Mouse (Mus musculus) neural tube, embryonic 11.5 days (tissue): Measurements from ENCODE around the gene Apoa2. TPM values are rescaled to one million over a fixed set of nuclear protein-coding genes. Genes with fewer than 3 reads are reported as not detected.

ENCODE experiments used
- ATAC-seq: fragments of 200-750 bp; cut with Nextera tagmentation; 2 replicates; pipeline ENCODE4 v1.8.0; 2017; ENCODE audit warnings: moderate number of reproducible peaks, mild to moderate bottlenecking, moderate TSS enrichment, moderate library complexity; ENCODE audit not compliant: insufficient read depth, low FRiP score, low TSS enrichment
- DNase-seq: peaks from one replicate; pipeline ENCODE4 v3.0.0-alpha.2; 2015; ENCODE audit warnings: low spot score
- H3K27ac ChIP-seq: fragments of 300-500 bp; sonication (generic); 2 replicates; pipeline ENCODE4 v1.5.1; 2014; ENCODE audit warnings: low read depth, mild to moderate bottlenecking, low read length
- H3K27me3 ChIP-seq: fragments of 300-500 bp; sonication (generic); 2 replicates; pipeline ENCODE4 v1.6.1; 2014; ENCODE audit warnings: mild to moderate bottlenecking, low read length, mixed read lengths; ENCODE audit not compliant: control insufficient read depth, insufficient read depth
- H3K36me3 ChIP-seq: fragments of 300-500 bp; sonication (generic); 2 replicates; pipeline ENCODE4 v1.6.1; 2014; ENCODE audit warnings: mild to moderate bottlenecking, low read length, moderate library complexity, mixed read lengths; ENCODE audit not compliant: control insufficient read depth, insufficient read depth
- H3K4me1 ChIP-seq: fragments of 300-500 bp; sonication (generic); 2 replicates; pipeline ENCODE4 v1.6.1; 2014; ENCODE audit warnings: low read length, mixed read lengths; ENCODE audit not compliant: control insufficient read depth, insufficient read depth
- H3K4me2 ChIP-seq: fragments of 300-500 bp; sonication (generic); 2 replicates; pipeline ENCODE4 v1.6.1; 2014; ENCODE audit warnings: low read depth, mild to moderate bottlenecking, moderate library complexity
- H3K4me3 ChIP-seq: fragments of 300-500 bp; sonication (generic); 2 replicates; pipeline ENCODE4 v1.5.1; 2014; ENCODE audit warnings: low read depth, low read length
- H3K9ac ChIP-seq: fragments of 300-500 bp; sonication (generic); 2 replicates; pipeline ENCODE4 v1.6.1; 2014; ENCODE audit warnings: mild to moderate bottlenecking, low read length
- H3K9me3 ChIP-seq: fragments of 300-500 bp; sonication (generic); 2 replicates; pipeline ENCODE4 v1.6.1; 2016; ENCODE audit warnings: low read length; ENCODE audit not compliant: control insufficient read depth
- WGBS: fragments of 180-500 bp; shearing (Covaris S2); extraction: QIAGEN DNeasy Blood & Tissue Kit; methylation state at CpG from one replicate; pipeline ENCODE4 v1.1.7; 2014; 5-methylcytosine and 5-hydroxymethylcytosine counted together
- polyA plus RNA-seq: library from polyadenylated mRNA; unstranded; fragments of >200 nt; fragmentation: Nextera tagmentation; extraction: Ambion mirVana; gene quantifications from 2 replicates; pipeline ENCODE4 v1.2.1, GENCODE M21; 2014

Gene Apoa2
- polyA plus RNA-seq, 1 experiment from 2014 or later, result 4.9 TPM

DNA sequence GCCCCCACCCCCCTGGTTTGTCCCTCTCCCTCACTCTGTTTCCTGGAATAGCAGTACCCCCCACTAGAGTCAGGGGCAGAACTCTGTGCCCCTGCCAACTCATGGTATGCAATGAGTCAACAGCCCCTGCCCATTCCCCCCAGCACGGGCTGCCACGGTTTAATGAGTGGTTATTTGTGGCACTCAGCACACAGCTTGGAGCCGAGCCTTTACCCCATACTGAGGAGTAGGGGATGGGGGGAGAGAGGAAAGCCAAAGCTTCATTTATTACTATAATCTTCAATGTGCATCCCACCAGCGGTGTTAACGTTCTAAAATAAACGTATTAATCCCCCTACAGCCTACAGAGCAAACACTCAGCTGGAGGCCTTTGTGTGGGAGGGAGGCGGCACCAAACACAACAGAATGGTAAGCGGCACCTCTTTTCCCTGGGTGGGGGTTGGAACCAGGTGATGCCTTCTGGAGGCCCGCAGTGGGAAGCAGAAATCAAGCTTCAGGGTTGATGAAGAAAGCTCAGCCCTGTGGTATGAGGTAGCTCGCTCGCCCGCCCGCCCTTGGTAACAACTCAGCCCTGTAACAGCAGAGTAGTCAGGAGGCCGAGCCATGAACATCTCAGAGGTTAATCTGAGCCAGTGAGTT lies 35.3 kb upstream of the Apoa2 start:
- Histone ChIP-seq H3K9me3 (no peaks in the 10 kb centered on the region), H3K36me3 (no peaks in the 10 kb centered on the region), H3K4me3 (no peak overlapping the region), H3K27ac (no peak overlapping the region), H3K27me3 (peaks cover 12% of the 10 kb centered on the region), H3K4me1 (peaks cover 16% of the 10 kb centered on the region), H3K9ac (no peak overlapping the region), H3K4me2 (no peak overlapping the region)
- ATAC-seq, result no peak
- DNase-seq, result no peak
- 35% methylated on average over 14 of the region's 14 CpGs for WGBS

DNA sequence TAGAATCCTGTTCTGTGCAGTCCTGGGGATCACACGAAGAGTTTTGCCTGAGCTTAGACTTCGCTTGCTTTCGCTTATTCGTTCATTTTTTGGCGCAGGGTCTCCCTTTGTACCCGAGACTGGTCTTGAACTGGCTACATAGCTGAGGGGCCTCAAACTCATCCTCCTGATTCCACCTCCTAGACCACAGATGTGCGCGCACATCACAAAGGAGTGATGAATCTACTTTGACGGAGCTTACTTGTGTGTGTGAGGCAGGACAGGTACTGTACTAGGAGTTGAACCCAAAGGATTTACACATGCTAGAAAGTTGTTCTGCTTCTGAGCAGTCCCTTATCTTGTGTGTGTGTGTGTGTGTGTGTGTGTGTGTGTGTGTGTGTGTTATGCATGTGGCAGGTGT lies 34.0 kb upstream of the Apoa2 start:
- H3K4me2 ChIP-seq, result no peak overlapping the region
- 95% methylated on average over 9 of the region's 9 CpGs for WGBS
- ATAC-seq (no peak), DNase-seq (no peak)
- H3K27me3 ChIP-seq, result peaks cover 23% of the 10 kb centered on the region
- no peaks in the 10 kb centered on the region for H3K36me3 ChIP-seq
- H3K27ac ChIP-seq, result no peak overlapping the region
- no peak overlapping the region for H3K4me3 ChIP-seq
- H3K4me1 ChIP-seq, result peaks cover 16% of the 10 kb centered on the region
- no peak overlapping the region for H3K9ac ChIP-seq
- H3K9me3 ChIP-seq, result no peaks in the 10 kb centered on the region

DNA sequence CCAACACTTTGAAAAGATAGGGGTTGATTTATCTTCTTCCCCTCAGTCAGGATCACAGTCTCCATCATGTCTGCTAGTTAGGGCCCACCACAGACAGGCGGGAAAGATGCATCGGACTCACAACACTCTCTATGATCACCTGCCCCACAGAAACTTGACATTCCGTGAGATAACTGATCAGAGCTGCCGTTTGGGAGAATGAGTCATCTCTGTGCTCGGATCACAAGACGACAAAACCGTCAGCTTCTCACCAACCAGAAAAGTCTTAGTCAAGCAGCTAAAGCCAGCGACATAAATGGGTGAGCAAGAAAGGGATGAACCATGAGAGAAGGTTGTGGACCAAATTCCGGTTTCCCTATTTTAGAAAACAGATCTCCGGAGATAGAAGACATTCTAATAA lies 32.6 kb upstream of the Apoa2 start:
- no peaks in the 10 kb centered on the region for H3K9me3 ChIP-seq
- H3K27ac ChIP-seq, result no peak overlapping the region
- H3K27me3 ChIP-seq, result peaks cover 33% of the 10 kb centered on the region
- peaks cover 16% of the 10 kb centered on the region for H3K4me1 ChIP-seq
- no peak overlapping the region for H3K9ac ChIP-seq
- H3K36me3 ChIP-seq, result no peaks in the 10 kb centered on the region
- DNase-seq (no peak), ATAC-seq (no peak)
- 45% methylated on average over 10 of the region's 10 CpGs for WGBS
- H3K4me3 ChIP-seq, result no peak overlapping the region
- no peak overlapping the region for H3K4me2 ChIP-seq

DNA sequence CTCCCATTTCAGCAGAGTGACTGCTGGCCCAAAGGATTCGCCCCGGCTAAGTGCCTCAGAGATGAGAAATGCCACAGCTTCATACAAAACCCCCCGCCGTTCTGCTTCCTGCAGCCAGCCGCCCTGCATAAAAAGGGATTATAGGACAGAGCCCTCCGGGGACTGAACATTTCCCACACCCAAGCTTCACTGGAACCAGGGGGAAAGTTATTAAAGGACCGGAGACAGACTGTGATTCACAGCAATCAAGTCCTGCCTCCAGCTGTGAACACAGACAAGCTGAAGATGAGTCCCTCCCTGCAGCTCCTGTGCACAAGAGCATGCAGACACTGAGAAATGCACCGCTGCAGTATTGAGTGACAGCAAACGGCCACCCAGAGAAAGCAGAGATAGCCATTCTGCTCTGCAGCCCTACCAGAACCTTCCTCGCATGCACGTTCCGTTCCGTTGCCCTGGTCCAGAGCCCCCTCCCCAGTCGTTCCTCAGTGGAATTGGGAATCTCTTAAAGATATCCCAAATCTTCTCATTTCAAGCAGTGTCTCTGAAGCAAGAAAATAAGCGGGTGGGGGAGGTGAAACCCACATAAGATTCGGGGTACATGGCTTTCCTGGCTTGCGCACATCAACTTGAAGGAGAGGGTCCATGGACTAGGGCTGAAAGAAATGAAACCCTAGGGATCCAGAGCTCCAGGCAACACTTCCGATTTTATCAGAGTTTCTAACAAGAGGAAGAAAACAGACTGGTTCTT lies 31.6 kb upstream of the Apoa2 start:
- WGBS, result 3% methylated on average over 18 of the region's 18 CpGs
- peaks cover 33% of the 10 kb centered on the region for H3K27me3 ChIP-seq
- peak overlapping the region; percentile 20 for H3K4me2 ChIP-seq
- ATAC-seq, result no peak
- peaks cover 16% of the 10 kb centered on the region for H3K4me1 ChIP-seq
- H3K27ac ChIP-seq, result no peak overlapping the region
- 0 out of 2 replicates have a peak overlapping the region, but pooled peaks have one; percentile 3 for H3K4me3 ChIP-seq
- H3K36me3 ChIP-seq, result no peaks in the 10 kb centered on the region
- H3K9me3 ChIP-seq, result no peaks in the 10 kb centered on the region
- no peak overlapping the region for H3K9ac ChIP-seq
- peak; percentile 53 for DNase-seq

- no peaks in the 10 kb centered on the region for H3K36me3 ChIP-seq
- WGBS, result 29% methylated on average over 11 of the region's 11 CpGs
- DNase-seq (peak; percentile 39), ATAC-seq (no peak)
- H3K4me1 ChIP-seq, result peaks cover 12% of the 10 kb centered on the region
- H3K4me3 ChIP-seq, result no peak overlapping the region
- H3K9ac ChIP-seq, result no peak overlapping the region
- H3K9me3 ChIP-seq, result no peaks in the 10 kb centered on the region
- peaks cover 33% of the 10 kb centered on the region for H3K27me3 ChIP-seq
- no peak overlapping the region for H3K4me2 ChIP-seq
- H3K27ac ChIP-seq, result no peak overlapping the region
Measured at GRCm38 (mm10) chr1:171193911-171194830, 30.7 kb upstream of the Apoa2 start.

GRCm38 (mm10) chr1:171195046-171195822 lies 29.6 kb upstream of the Apoa2 start:
- H3K36me3 ChIP-seq, result no peaks in the 10 kb centered on the region
- peaks cover 33% of the 10 kb centered on the region for H3K27me3 ChIP-seq
- H3K9ac ChIP-seq, result no peak overlapping the region; the same call in 1 of the 2 replicates
- WGBS, result 5% methylated on average over 20 of the region's 20 CpGs
- no peaks in the 10 kb centered on the region for H3K9me3 ChIP-seq
- H3K4me2 ChIP-seq, result peak overlapping the region; percentile 96
- DNase-seq (peak; percentile 30), ATAC-seq (no peak)
- peaks cover 9% of the 10 kb centered on the region for H3K4me1 ChIP-seq
- H3K4me3 ChIP-seq, result peak overlapping the region; percentile 51
- no peak overlapping the region for H3K27ac ChIP-seq

DNA sequence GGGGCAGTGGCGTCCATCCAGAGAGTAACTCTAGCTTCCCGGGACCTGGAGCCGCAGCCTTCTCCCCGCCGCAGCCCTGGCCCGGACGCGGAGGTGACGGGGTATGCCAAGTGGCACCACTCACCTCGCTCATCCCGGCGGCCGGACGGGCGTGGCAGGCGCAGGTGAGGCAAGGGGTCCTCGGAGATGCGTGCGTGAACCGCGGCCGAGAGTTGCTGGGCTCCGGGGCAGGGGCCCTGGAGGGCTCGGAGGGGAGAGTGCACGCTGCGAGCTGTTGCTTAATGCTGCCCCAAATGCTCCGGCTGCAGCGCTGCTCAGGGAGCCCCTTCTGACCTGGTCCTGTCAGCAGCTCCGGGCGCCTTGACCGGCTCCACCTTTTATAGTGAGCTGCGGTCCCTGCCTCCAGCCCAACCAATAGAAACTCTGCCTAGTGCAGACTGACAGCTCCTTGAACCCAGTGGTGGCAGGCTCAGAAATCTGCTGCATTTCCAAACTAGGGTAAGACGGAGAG lies 28.9 kb upstream of the Apoa2 start, which contains the start of gene Pcp4l1:
Pcp4l1 (minus strand) TSS at position 382 of the 511 bp plus-strand sequence.
- peaks cover 9% of the 10 kb centered on the region for H3K4me1 ChIP-seq
- DNase-seq (peak; percentile 55), ATAC-seq (peak; percentile 67)
- peak within 1 kb of the TSS; percentile 43 for H3K9ac ChIP-seq
- H3K4me2 ChIP-seq, result peak within 1 kb of the TSS; percentile 96
- H3K27ac ChIP-seq, result no peak within 1 kb of the TSS
- no peaks in the 10 kb centered on the region for H3K36me3 ChIP-seq
- H3K27me3 ChIP-seq, result peaks cover 33% of the 10 kb centered on the region
- H3K4me3 ChIP-seq, result peak within 1 kb of the TSS; percentile 51
- no peaks in the 10 kb centered on the region for H3K9me3 ChIP-seq
- WGBS, result under 1% methylated on average over 33 of the region's 33 CpGs

DNA sequence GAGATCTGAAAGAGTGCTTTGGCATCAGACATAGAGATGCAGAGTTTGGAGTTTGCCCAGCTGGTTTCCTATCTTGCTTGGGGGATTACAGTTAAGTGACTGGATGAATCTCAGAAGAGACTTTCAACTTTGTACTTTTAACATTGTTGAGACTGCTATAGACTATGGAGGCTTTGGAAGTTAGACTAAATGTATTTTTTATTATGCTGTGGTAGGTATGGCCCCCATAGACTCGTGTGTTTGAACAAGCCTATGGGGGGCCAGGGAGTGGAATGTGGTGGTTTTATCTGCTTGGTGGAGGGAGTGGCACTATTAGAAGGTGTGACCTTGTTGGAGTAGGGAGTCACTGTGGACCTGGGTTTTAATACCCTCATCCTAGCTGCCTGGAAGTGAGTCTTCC lies 25.3 kb upstream of the Apoa2 start:
- H3K9me3 ChIP-seq, result no peaks in the 10 kb centered on the region

More for the DNA sequence above, 25.3 kb upstream of the Apoa2 start:
- H3K4me3 ChIP-seq, result no peak overlapping the region
- peaks cover 21% of the 10 kb centered on the region for H3K27me3 ChIP-seq
- DNase-seq (no peak), ATAC-seq (no peak)
- no peak overlapping the region for H3K27ac ChIP-seq
- H3K9ac ChIP-seq, result no peak overlapping the region
- no peak overlapping the region for H3K4me2 ChIP-seq
- no peaks in the 10 kb centered on the region; the same call in 1 of the 2 replicates for H3K4me1 ChIP-seq
- WGBS, result 45% methylated on average over 1 of the region's 1 CpGs
- H3K36me3 ChIP-seq, result no peaks in the 10 kb centered on the region
